Mouse (Mus musculus): ENCODE data around the gene Dcun1d3. TPM values are rescaled to one million over a fixed set of nuclear protein-coding genes. Genes with fewer than 3 reads are reported as not detected.

The Dcun1d3 gene
- polyA plus RNA-seq (2021; fragmentation: Nextera tagmentation), result 1.4 and 1.8 TPM in 2 replicates
- long read RNA-seq, experiment 1, partial matches to known transcripts, result 1 of 6 reads
- long read RNA-seq, experiment 1, other reads (novel, unspliced or antisense), result 5 of 6 reads
- long read RNA-seq, experiment 2, full-length matches to known transcripts, result 5 of 14 reads
- long read RNA-seq, experiment 2, partial matches to known transcripts, result 0 of 14 reads
- long read RNA-seq, experiment 2, other reads (novel, unspliced or antisense), result 9 of 14 reads

DNA sequence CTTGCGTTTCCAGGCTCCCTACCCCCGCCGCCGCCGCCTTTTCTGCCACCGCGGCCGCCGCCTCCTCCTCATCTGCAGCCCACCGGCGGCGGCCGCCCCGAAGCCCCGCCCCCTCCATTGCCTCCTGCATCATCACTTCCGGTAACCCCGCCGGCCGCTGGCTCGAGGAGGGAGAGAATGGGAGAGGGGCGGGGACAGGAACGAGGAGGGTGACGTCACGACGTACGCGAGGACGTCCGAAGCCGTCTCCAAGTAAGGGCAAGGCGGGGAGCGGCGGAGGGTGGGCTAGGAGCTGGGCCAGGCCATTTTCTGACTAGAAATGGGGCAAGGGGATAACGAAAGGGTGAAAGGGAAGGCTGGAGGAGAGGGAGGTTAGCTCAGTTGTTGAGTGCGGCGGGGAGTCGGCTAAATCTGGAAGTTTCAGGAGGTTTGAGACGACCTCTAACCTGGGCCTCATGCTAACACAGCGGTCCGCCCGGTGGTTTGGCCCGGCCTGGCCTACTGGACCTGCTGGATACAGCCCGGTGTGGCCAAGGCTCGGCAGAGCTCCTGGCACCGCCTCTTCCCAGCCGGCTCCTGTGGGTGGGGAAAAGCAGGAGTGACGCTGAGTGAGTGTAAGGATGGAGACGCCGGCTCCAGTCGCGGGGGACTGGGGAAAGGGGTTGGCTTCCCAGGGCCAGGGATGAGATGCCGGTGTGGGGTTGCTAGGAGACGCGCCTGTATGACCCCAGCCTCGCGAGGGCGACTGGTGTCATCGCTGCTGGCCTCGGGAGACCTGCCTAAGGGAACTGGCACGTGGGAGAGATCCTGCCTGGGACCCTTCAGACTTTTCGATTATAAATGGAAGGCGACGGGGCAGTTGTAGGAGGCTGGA is at the start of gene Dcun1d3, which contains the start of gene Lyrm1:
TSS of gene Dcun1d3 (minus strand) at position 660 of the 874 bp plus-strand sequence.
TSS of gene Lyrm1 (plus strand) at position 223 of the 874 bp plus-strand sequence.

Other genes with a start within 250 kb of the Dcun1d3 start
- gene Acsm4, start 206.3 kb downstream of the Dcun1d3 start, polyA plus RNA-seq (2021; fragmentation: Nextera tagmentation), result not detected in 2 replicates
- 39.0 and 40.0 TPM in 2 replicates for gene Thumpd1, start 175.5 kb downstream of the Dcun1d3 start, polyA plus RNA-seq (2021; fragmentation: Nextera tagmentation)
- 0.46 TPM in 1 of 2 replicates, not detected in the other for gene Acsm3, start 135.4 kb downstream of the Dcun1d3 start, polyA plus RNA-seq (2021; fragmentation: Nextera tagmentation)
- gene Rexo5, start 102.3 kb downstream of the Dcun1d3 start, polyA plus RNA-seq (2021; fragmentation: Nextera tagmentation), result 0.90 and 0.97 TPM in 2 replicates
- gene Eri2, start 102.2 kb downstream of the Dcun1d3 start, polyA plus RNA-seq (2021; fragmentation: Nextera tagmentation), result 5.3 and 6.0 TPM in 2 replicates
- 19.0 and 19.3 TPM in 2 replicates for gene Lyrm1, start 437 bp downstream of the Dcun1d3 start, polyA plus RNA-seq (2021; fragmentation: Nextera tagmentation)
- 0.30 and 0.43 TPM in 2 replicates for gene Dnah3, start 199.0 kb upstream of the Dcun1d3 start, polyA plus RNA-seq (2021; fragmentation: Nextera tagmentation)
- 25.5 and 37.3 TPM in 2 replicates for gene Tmem159, start 206.1 kb upstream of the Dcun1d3 start, polyA plus RNA-seq (2021; fragmentation: Nextera tagmentation)
- not detected in 2 replicates for gene Zp2, start 249.0 kb upstream of the Dcun1d3 start, polyA plus RNA-seq (2021; fragmentation: Nextera tagmentation)